Mouse (Mus musculus) lung, embryonic 14.5 days (tissue): ENCODE data around the gene Osbp2. TPM values are rescaled to one million over a fixed set of nuclear protein-coding genes. Genes with fewer than 3 reads are reported as not detected.

Experiments used
- ATAC-seq: fragments of 200-750 bp; cut with Nextera tagmentation; 2 replicates; pipeline ENCODE4 v1.8.0; 2017; ENCODE audit warnings: mild to moderate bottlenecking, moderate TSS enrichment, moderate library complexity; ENCODE audit not compliant: insufficient read depth
- DNase-seq: peaks from one replicate; pipeline ENCODE4 v3.0.0-alpha.2; 2015
- H3K27ac ChIP-seq: fragments of 300-500 bp; sonication (generic); 2 replicates; pipeline ENCODE4 v1.5.1; 2014; ENCODE audit warnings: low read depth, mild to moderate bottlenecking, moderate library complexity
- H3K27me3 ChIP-seq: fragments of 300-500 bp; sonication (generic); 2 replicates; pipeline ENCODE4 v1.6.1; 2014; ENCODE audit warnings: low read length, control low read depth; ENCODE audit not compliant: insufficient read depth
- H3K36me3 ChIP-seq: fragments of 300-500 bp; sonication (generic); 2 replicates; pipeline ENCODE4 v1.6.1; 2014; ENCODE audit warnings: control low read depth; ENCODE audit not compliant: insufficient read depth
- H3K4me1 ChIP-seq: fragments of 300-500 bp; sonication (generic); 2 replicates; pipeline ENCODE4 v1.6.1; 2014; ENCODE audit warnings: antibody characterized with exemption, control low read depth; ENCODE audit not compliant: insufficient read depth
- H3K4me2 ChIP-seq: fragments of 300-500 bp; sonication (generic); 2 replicates; pipeline ENCODE4 v1.6.1; 2014; ENCODE audit warnings: mild to moderate bottlenecking
- H3K4me3 ChIP-seq: fragments of 300-500 bp; sonication (generic); 2 replicates; pipeline ENCODE4 v1.5.1; 2014; ENCODE audit warnings: low read depth, low read length
- H3K9ac ChIP-seq: fragments of 300-500 bp; sonication (generic); 2 replicates; pipeline ENCODE4 v1.6.1; 2014
- H3K9me3 ChIP-seq: fragments of 300-500 bp; sonication (generic); 2 replicates; pipeline ENCODE4 v1.6.1; 2016; ENCODE audit warnings: low read depth, low read length, control low read depth
- CTCF ChIP-seq: IDR thresholded peaks from 2 replicates; pipeline ENCODE4 v1.5.1; 2016; ENCODE audit warnings: antibody characterized with exemption, low read depth
- WGBS: fragments of 180-500 bp; shearing (Covaris S2); extraction: QIAGEN DNeasy Blood & Tissue Kit; methylation state at CpG from one replicate; pipeline ENCODE4 v1.1.7; 2014; 5-methylcytosine and 5-hydroxymethylcytosine counted together
- polyA plus RNA-seq: library from polyadenylated mRNA; unstranded; fragments of >200 nt; fragmentation: Nextera tagmentation; extraction: Ambion mirVana; gene quantifications from 2 replicates; pipeline ENCODE4 v1.2.1, GENCODE M21; 2014

The Osbp2 gene
- polyA plus RNA-seq, 1 experiment from 2014 or later, result 0.46 TPM

- Histone ChIP-seq H3K27me3 (no peaks in the 10 kb centered on the region), H3K9me3 (no peaks in the 10 kb centered on the region), H3K4me3 (no peak overlapping the region), H3K9ac (no peak overlapping the region), H3K27ac (no peak overlapping the region), H3K4me2 (no peak overlapping the region), H3K4me1 (no peaks in the 10 kb centered on the region), H3K36me3 (no peaks in the 10 kb centered on the region)
- WGBS, result 75% methylated on average over 1 of the region's 1 CpGs
- ATAC-seq (no peak), DNase-seq (no peak)
- TF ChIP-seq CTCF, result no peak
Measured at GRCm38 (mm10) chr11:3905446-3905845, 41.7 kb upstream of the Osbp2 start.

- no peak overlapping the region for H3K4me3 ChIP-seq
- WGBS, result 75% methylated on average over 6 of the region's 6 CpGs
- ATAC-seq (no peak), DNase-seq (no peak)
- no peaks in the 10 kb centered on the region for H3K27me3 ChIP-seq
- no peak overlapping the region for H3K9ac ChIP-seq
- no peak for TF ChIP-seq CTCF
- no peaks in the 10 kb centered on the region for H3K9me3 ChIP-seq
- no peak overlapping the region for H3K27ac ChIP-seq
- H3K36me3 ChIP-seq, result 0 out of 2 replicates have a peak, but pooled peaks cover 5% of the 10 kb centered on the region
- H3K4me2 ChIP-seq, result no peak overlapping the region
- no peaks in the 10 kb centered on the region for H3K4me1 ChIP-seq
Measured at GRCm38 (mm10) chr11:3904673-3905072, 41.0 kb upstream of the Osbp2 start.

GRCm38 (mm10) chr11:3903046-3903445 is 39.3 kb upstream of the Osbp2 start:
- no peak overlapping the region for H3K9ac ChIP-seq
- no peak overlapping the region for H3K4me2 ChIP-seq
- DNase-seq, result peak; percentile 54
- H3K36me3 ChIP-seq, result 0 out of 2 replicates have a peak, but pooled peaks cover 5% of the 10 kb centered on the region
- ATAC-seq, result no peak
- H3K9me3 ChIP-seq, result no peaks in the 10 kb centered on the region
- no peak overlapping the region for H3K27ac ChIP-seq
- 79% methylated on average over 5 of the region's 5 CpGs for WGBS
- H3K4me3 ChIP-seq, result no peak overlapping the region
- no peak for TF ChIP-seq CTCF
- H3K27me3 ChIP-seq, result no peaks in the 10 kb centered on the region
- H3K4me1 ChIP-seq, result no peaks in the 10 kb centered on the region

GRCm38 (mm10) chr11:3902516-3902915 is 38.8 kb upstream of the Osbp2 start:
- WGBS, result 85% methylated on average over 3 of the region's 3 CpGs
- no peak overlapping the region for H3K9ac ChIP-seq
- no peak for ATAC-seq

GRCm38 (mm10) chr11:3900296-3900695 is 36.6 kb upstream of the Osbp2 start:
- ATAC-seq, result no peak
- H3K4me3 ChIP-seq, result no peak overlapping the region
- 71% methylated on average over 6 of the region's 6 CpGs for WGBS
- H3K36me3 ChIP-seq, result peaks cover 5% of the 10 kb centered on the region; the same call in 1 of the 2 replicates
- DNase-seq, result no peak
- H3K4me2 ChIP-seq, result no peak overlapping the region
- H3K9me3 ChIP-seq, result no peaks in the 10 kb centered on the region
- H3K27me3 ChIP-seq, result no peaks in the 10 kb centered on the region
- no peaks in the 10 kb centered on the region for H3K4me1 ChIP-seq
- TF ChIP-seq CTCF, result no peak
- H3K9ac ChIP-seq, result no peak overlapping the region
- H3K27ac ChIP-seq, result no peak overlapping the region

More at GRCm38 (mm10) chr11:3902516-3902915, 38.8 kb upstream of the Osbp2 start:
- no peaks in the 10 kb centered on the region for H3K27me3 ChIP-seq
- TF ChIP-seq CTCF, result no peak
- no peak overlapping the region for H3K27ac ChIP-seq
- peaks cover 5% of the 10 kb centered on the region; the same call in 1 of the 2 replicates for H3K36me3 ChIP-seq
- no peak overlapping the region for H3K4me3 ChIP-seq
- H3K4me1 ChIP-seq, result no peaks in the 10 kb centered on the region
- no peak for DNase-seq
- no peaks in the 10 kb centered on the region for H3K9me3 ChIP-seq
- no peak overlapping the region for H3K4me2 ChIP-seq

- H3K27ac ChIP-seq, result no peak overlapping the region
- H3K9ac ChIP-seq, result no peak overlapping the region
- WGBS, result 74% methylated on average over 1 of the region's 1 CpGs
- ATAC-seq (no peak), DNase-seq (no peak)
- H3K36me3 ChIP-seq, result peaks cover 5% of the 10 kb centered on the region; the same call in 1 of the 2 replicates
- no peaks in the 10 kb centered on the region for H3K27me3 ChIP-seq
- H3K9me3 ChIP-seq, result no peaks in the 10 kb centered on the region
- H3K4me1 ChIP-seq, result no peaks in the 10 kb centered on the region
- TF ChIP-seq CTCF, result no peak
- H3K4me2 ChIP-seq, result no peak overlapping the region; the same call in 1 of the 2 replicates
- H3K4me3 ChIP-seq, result no peak overlapping the region
Measured at GRCm38 (mm10) chr11:3895933-3896332, 32.2 kb upstream of the Osbp2 start.

- ATAC-seq (no peak), DNase-seq (peak; percentile 68)
- no peaks in the 10 kb centered on the region for H3K9me3 ChIP-seq
- no peaks in the 10 kb centered on the region for H3K4me1 ChIP-seq
- H3K9ac ChIP-seq, result peak overlapping the region; percentile 66
- H3K4me3 ChIP-seq, result peak overlapping the region; percentile 54
- no peak for TF ChIP-seq CTCF
- H3K27ac ChIP-seq, result peak overlapping the region; percentile 89
- peaks cover 5% of the 10 kb centered on the region; the same call in 1 of the 2 replicates for H3K36me3 ChIP-seq
- H3K4me2 ChIP-seq, result peak overlapping the region; percentile 91
- H3K27me3 ChIP-seq, result no peaks in the 10 kb centered on the region
- WGBS, result 2% methylated on average over 10 of the region's 10 CpGs
Measured at GRCm38 (mm10) chr11:3895458-3895857, 31.8 kb upstream of the Osbp2 start.
